Mouse (Mus musculus): ENCODE measurements around the gene Nudcd3.

The Nudcd3 gene

GRCm38 (mm10) chr11:6200087-6200569, at the start of gene Nudcd3:
Gene Nudcd3, minus strand, starts transcription at chr11:6200415.
- peak; percentile 92 for ATAC-seq (ENCODE audit: low TSS enrichment)

DNA sequence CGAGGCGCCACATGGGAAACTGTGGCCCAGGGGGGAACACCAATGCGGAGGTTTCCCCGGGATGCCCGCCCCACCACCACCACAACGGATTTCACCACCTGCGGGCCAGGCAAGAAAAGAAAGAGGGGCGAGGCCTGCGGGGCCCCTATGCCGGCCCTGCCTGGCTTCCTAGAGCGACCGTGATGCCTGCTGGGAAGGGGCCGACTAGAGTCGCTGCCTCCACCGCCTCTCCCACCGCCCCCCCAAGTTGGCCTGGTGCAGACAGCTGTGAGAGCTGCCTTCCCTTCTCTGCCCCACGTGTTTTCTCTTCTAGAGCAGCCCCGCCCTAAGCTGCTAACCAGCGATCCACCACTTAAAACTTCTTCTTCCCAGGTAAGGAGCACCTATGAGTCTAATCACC, 44.5 kb upstream of the Nudcd3 start:
- no peak for ATAC-seq (ENCODE audit: low TSS enrichment)

DNA sequence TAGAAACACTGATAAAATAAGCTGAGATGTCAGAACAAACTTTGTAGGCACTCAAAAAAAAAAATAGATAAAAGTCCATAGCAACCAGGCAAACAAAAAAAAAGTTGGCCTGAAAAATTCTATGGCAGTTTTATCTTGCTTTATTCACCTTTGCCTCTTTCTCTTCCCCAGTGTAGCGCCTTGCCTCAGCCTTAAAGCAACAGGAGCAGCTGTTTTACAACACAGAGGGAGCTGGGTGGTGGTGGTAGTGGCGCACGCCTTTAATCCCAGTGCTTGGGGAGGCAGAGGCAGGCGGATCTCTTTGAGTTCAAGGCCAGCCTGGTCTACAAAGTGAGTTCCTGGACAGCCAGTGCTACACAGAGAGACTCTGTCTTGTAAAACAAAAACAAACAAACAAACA, 32.8 kb upstream of the Nudcd3 start:
- ATAC-seq (ENCODE audit: low TSS enrichment): no peak

- ATAC-seq (ENCODE audit: low TSS enrichment): no peak
Observed at GRCm38 (mm10) chr11:6230012-6230411, 29.8 kb upstream of the Nudcd3 start, which contains the start of gene Npc1l1. Gene Npc1l1, minus strand, starts transcription at chr11:6230143.

- ATAC-seq (ENCODE audit: low TSS enrichment): peak; percentile 94
Observed at GRCm38 (mm10) chr11:6224541-6225229, 24.5 kb upstream of the Nudcd3 start.

- ATAC-seq (ENCODE audit: low TSS enrichment): no peak
Observed at GRCm38 (mm10) chr11:6222187-6222586, 22.0 kb upstream of the Nudcd3 start.

GRCm38 (mm10) chr11:6219967-6220366, 19.8 kb upstream of the Nudcd3 start:
- peak; percentile 53 for ATAC-seq (ENCODE audit: low TSS enrichment)

DNA sequence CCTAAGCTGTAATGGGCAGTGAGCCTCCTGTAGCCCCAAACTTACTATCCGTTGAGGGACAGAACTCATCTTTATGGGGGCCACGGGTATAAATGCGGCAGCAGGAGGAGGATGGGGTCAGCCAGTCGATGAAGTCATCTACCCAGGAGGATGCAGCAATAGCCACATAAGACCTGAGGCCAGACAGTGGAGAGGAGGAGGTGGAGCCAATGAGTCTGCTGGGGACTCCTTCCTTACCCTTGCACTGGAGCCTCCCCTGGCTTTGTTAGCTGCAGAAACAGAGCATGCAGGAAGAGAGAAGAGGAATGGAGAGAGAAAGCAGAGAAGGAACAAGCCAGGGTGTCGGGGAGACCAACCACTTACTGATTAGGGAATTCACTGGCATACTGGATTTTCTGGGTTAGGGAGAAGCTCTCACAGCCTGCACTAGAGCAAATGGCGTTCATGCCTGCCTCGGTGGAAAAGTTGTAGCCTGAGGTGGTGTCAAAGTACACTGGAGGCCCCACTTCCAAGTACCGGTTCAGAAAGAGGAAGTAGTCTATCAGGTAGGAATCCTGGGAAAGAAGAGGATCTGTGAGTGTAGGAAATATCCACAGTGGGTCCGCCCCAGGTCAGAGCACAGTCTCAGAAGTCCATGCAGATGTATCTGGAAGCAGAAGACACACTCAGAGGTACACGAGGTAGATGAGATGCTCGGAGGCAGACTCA, 18.1 kb upstream of the Nudcd3 start:
- ATAC-seq (ENCODE audit: low TSS enrichment): no peak

DNA sequence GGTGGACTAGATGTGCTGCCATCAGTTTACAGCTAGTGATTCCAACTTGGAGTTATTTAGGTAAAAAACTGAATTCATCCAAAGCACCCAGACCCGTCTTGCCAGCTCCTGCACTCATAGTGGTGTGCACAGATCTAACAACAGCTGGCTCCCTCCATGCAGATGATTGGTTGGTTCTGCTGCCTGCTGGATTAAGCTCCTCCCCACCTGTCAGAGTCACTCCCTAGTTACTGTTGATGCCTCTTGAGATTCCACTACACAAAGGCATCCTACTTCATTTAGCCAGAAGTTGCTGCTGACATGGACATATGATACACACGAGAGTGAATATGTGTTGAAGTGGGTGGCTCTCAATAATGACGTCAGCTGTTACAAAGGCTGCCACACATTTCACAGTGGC, 16.6 kb upstream of the Nudcd3 start:
- ATAC-seq (ENCODE audit: low TSS enrichment): no peak

DNA sequence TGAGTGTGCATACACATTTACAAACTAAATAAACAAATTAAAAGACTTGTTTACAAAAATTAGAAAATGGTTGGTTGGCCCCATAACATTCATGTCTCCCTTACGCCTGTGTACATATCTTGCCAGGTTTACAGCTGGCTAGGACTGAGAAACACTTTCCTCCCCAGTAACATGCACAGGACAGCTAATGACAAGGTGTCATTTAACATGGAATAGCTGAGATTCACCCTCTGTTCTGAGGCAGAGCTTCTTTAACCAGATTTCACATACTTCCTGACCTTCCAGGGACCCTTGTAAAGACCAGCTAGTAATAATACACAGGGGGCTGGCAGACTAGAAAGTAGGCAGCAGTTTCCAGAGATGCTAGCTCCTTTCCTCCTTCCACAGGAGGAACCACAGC, 7.9 kb upstream of the Nudcd3 start:
- ATAC-seq (ENCODE audit: low TSS enrichment): no peak

DNA sequence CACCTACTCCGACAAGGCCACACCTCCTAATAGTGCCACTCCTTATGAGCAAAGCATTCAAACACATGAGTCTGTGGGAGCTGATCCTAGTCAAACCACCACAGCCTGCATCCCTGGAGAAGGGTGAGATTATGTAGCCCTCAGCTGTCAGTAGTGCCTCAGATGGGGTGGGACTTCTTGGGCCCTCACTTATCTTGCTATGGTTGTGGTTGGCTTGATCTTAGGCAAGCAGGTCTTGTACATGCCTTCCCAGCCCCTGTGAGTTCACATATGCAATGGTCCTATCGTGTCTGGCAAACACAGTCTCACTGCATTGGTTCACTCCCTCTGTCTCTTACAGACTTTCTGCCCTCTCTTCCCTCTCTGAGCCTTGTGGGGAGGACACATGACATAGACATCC, 6.9 kb upstream of the Nudcd3 start:
- ATAC-seq (ENCODE audit: low TSS enrichment): no peak

GRCm38 (mm10) chr11:6200570-6200969, 355 bp upstream of the Nudcd3 start:
- ATAC-seq (ENCODE audit: low TSS enrichment): no peak

DNA sequence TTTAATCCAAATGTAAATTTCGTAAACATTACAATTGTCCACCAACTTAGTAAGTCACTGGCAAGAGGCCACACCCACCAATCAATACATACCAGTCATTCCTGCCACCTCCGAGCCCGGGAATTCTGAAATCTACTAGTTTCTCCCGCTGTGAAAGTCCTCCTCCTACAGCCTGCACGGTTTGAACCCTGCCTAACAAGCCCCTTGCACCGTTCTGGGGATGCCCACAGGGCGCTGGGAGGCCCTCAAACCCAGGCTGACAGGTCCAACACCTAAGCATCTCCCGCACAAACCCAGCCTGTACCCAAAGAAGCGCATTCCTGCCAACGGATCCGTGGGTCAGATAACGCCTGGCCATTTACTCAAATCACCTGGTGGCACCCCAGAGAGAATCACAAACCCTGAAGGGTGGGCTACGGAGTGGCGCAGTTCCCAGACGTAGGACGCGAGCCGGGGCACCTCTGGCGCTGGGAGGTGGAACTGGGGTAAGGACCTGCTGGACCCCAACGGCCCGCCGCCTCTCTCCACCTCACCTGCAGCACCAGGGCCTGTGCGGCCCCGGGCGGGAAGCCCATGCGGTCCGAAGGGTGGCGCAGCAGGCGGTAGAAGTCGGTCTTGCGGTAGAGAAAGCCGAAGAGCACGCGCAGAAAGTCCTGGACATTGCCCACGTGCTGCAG, 667 bp downstream of the Nudcd3 start, which contains the start of gene A730071L15Rik:
TSS of gene A730071L15Rik (plus strand) at position 620 of the 677 bp plus-strand sequence.
- no peak for ATAC-seq (ENCODE audit: low TSS enrichment)

GRCm38 (mm10) chr11:6198449-6198848, 1.8 kb downstream of the Nudcd3 start:
- ATAC-seq (ENCODE audit: low TSS enrichment): no peak

DNA sequence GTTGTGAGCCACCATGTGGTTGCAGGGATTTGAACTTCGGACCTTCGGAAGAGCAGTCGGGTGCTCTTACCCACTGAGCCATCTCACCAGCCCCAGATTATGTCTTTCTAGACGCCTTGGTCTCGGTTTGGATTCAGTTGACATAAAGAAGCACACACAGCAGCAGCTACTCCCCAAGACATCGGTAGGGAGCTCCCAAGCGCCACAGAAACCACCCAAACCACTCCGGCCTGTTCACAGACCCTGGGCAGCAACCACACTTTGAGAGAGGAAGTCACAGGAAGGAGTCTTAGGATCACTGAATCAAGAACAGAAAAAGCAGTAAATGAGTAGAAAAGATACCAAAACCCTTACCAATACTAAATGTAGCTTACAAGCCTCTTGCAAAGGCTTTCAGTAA, 3.4 kb downstream of the Nudcd3 start:
- no peak for ATAC-seq (ENCODE audit: low TSS enrichment)

DNA sequence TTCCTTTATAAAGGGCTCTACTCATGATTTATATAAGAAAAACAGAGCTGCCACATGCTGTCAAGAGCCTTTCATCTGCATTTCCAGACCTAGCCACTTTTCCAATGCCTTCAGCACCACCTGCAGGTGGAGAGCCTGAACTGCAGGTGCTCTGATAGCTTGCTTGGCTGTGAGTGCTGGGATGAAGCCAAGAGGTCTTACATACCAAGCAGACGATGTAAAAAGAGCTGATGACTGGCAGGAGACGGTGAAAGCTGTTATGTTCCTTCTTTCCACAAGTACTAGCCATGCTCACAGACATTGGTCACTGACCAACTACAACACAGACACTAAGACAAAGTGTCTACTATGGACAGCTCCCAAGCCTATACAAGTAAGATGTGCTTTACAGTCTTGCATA, 12.3 kb downstream of the Nudcd3 start:
- peak; percentile 74 for ATAC-seq (ENCODE audit: low TSS enrichment)

DNA sequence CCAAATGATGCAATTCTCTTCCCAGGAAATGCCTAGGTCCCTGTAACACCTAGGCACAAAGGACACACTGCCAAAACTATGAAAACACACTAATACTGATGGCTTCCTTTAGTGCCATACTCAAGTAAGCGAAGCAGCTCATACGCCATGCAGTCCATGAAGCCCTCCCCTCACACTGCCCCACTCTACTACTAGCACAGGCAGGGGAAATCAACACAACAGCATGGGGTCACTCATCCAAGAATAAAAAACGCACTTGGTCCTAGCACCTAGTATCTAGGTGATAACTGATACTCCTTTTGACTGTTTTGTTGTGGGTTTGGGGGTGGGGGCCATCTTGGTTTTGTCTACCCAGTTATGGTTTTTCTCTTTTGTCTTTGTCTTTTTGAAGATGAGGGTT, 12.8 kb downstream of the Nudcd3 start:
- ATAC-seq (ENCODE audit: low TSS enrichment): no peak

GRCm38 (mm10) chr11:6184202-6184935, 15.8 kb downstream of the Nudcd3 start:
- ATAC-seq (ENCODE audit: low TSS enrichment): no peak

- no peak for ATAC-seq (ENCODE audit: low TSS enrichment)
Observed at GRCm38 (mm10) chr11:6183246-6183645, 17.0 kb downstream of the Nudcd3 start.

DNA sequence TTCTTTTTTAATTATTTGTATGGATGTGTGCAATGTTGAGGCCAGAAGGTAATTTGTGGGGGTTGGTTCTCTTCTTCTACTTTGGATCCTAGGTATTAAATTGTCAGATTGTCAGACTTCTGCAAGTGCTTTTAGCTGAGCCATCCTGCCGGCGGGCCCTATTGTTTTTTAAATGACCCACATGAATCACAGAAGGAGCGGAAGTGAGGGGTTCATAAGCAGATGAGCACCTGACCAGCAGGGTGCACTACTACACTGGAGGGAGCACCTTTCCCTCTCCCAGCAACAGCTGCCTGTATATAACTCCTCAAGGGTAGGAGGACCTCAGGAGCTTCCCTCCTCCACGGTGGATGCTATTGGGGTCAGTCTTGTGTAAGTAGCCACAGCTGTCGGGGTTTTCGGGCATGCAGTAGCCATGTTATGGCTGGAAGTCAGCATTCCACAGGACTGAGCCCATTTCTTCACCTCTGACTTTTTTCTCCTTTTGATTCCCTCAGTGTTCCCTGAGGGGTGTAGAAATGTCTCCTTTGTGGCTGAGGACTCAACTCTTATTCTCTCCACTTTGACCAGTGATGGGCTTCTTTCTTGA, 19.3 kb downstream of the Nudcd3 start:
- ATAC-seq (ENCODE audit: low TSS enrichment): no peak

DNA sequence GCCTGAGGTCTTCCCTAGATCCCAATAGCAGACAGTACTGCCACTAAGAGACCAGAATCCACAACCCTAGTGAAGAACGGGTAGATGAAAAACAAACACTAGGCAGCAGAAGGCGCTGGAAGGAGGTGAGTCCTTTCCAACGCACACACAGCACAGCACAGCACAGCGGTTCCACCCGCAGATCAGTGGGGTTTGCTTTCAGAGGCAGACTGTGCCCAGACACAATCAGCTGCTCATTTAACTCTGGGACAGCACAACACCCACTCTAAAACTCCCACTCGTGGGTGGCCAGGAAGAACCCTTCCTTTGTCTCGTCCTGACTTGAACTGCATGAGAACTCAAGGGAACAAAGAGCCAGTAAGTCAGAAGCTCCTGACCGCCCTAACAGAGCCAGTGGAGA, 21.0 kb downstream of the Nudcd3 start:
- peak; percentile 63 for ATAC-seq (ENCODE audit: low TSS enrichment)

Data from frontal cortex, adult (tissue).